Mouse (Mus musculus): Measurements from ENCODE around the gene Trpm3. TPM values are rescaled to one million over a fixed set of nuclear protein-coding genes. Genes with fewer than 3 reads are reported as not detected.

Gene Trpm3
- polyA plus RNA-seq, 1 experiment, result 53.1 TPM

GRCm38 (mm10) chr19:22692553-22692952, 553.7 kb downstream of the Trpm3 start:
- H3K27me3 ChIP-seq (ENCODE audit: control insufficient read depth, insufficient read depth, low read length), result no peaks in the 10 kb centered on the region
- H3K4me3 ChIP-seq (replicated peaks; ENCODE audit: insufficient read depth, low read depth, low read length), result no peak overlapping the region
- peaks cover 5% of the 10 kb centered on the region; the same call in 1 of the 2 replicates for H3K4me1 ChIP-seq (ENCODE audit: control insufficient read depth, insufficient read depth, low read length)
- no peak for DNase-seq
- no peak overlapping the region for H3K27ac ChIP-seq (ENCODE audit: insufficient read depth, low read length)
- WGBS, result 34% methylated on average over 4 of the region's 4 CpGs
- TF ChIP-seq POLR2A (IDR thresholded peaks at IDR 0.05; ENCODE audit: borderline replicate concordance, insufficient read depth, low read length) (no peak), CTCF (IDR thresholded peaks at IDR 0.05; ENCODE audit: borderline replicate concordance, insufficient read depth, low read depth, low read length) (no peak)

GRCm38 (mm10) chr19:22692956-22693355, 554.1 kb downstream of the Trpm3 start:
- Histone ChIP-seq H3K4me1 (ENCODE audit: control insufficient read depth, insufficient read depth, low read length) (peaks cover 5% of the 10 kb centered on the region; the same call in 1 of the 2 replicates), H3K27ac (ENCODE audit: insufficient read depth, low read length) (no peak overlapping the region), H3K4me3 (replicated peaks; ENCODE audit: insufficient read depth, low read depth, low read length) (no peak overlapping the region), H3K27me3 (ENCODE audit: control insufficient read depth, insufficient read depth, low read length) (no peaks in the 10 kb centered on the region)
- DNase-seq, result no peak
- WGBS, result 82% methylated on average over 5 of the region's 5 CpGs
- no peak for TF ChIP-seq POLR2A (IDR thresholded peaks at IDR 0.05; ENCODE audit: borderline replicate concordance, insufficient read depth, low read length)
- TF ChIP-seq CTCF (IDR thresholded peaks at IDR 0.05; ENCODE audit: borderline replicate concordance, insufficient read depth, low read depth, low read length), result no peak

GRCm38 (mm10) chr19:22695423-22695822, 556.6 kb downstream of the Trpm3 start:
- H3K27ac ChIP-seq (ENCODE audit: insufficient read depth, low read length), result no peak overlapping the region
- no peak for DNase-seq
- H3K4me3 ChIP-seq (replicated peaks; ENCODE audit: insufficient read depth, low read depth, low read length), result no peak overlapping the region
- TF ChIP-seq CTCF (IDR thresholded peaks at IDR 0.05; ENCODE audit: borderline replicate concordance, insufficient read depth, low read depth, low read length), result no peak
- TF ChIP-seq POLR2A (IDR thresholded peaks at IDR 0.05; ENCODE audit: borderline replicate concordance, insufficient read depth, low read length), result no peak
- H3K4me1 ChIP-seq (ENCODE audit: control insufficient read depth, insufficient read depth, low read length), result peaks cover 5% of the 10 kb centered on the region; the same call in 1 of the 2 replicates
- 48% methylated on average over 2 of the region's 2 CpGs for WGBS
- H3K27me3 ChIP-seq (ENCODE audit: control insufficient read depth, insufficient read depth, low read length), result no peaks in the 10 kb centered on the region

- no peak for DNase-seq
- TF ChIP-seq POLR2A (IDR thresholded peaks at IDR 0.05; ENCODE audit: borderline replicate concordance, insufficient read depth, low read length) (no peak), CTCF (IDR thresholded peaks at IDR 0.05; ENCODE audit: borderline replicate concordance, insufficient read depth, low read depth, low read length) (no peak)
- no peak overlapping the region for H3K27ac ChIP-seq (ENCODE audit: insufficient read depth, low read length)
- no peaks in the 10 kb centered on the region for H3K27me3 ChIP-seq (ENCODE audit: control insufficient read depth, insufficient read depth, low read length)
- H3K4me1 ChIP-seq (ENCODE audit: control insufficient read depth, insufficient read depth, low read length), result peaks cover 5% of the 10 kb centered on the region; the same call in 1 of the 2 replicates
- H3K4me3 ChIP-seq (replicated peaks; ENCODE audit: insufficient read depth, low read depth, low read length), result no peak overlapping the region
- WGBS, result 87% methylated on average over 4 of the region's 4 CpGs
These were observed 559.9 kb downstream of the Trpm3 start for GRCm38 (mm10) chr19:22698737-22699136.

- 0 out of 2 replicates have a peak overlapping the region, but pooled peaks have one; percentile 21 for H3K27ac ChIP-seq (ENCODE audit: insufficient read depth, low read length)
- no peak for TF ChIP-seq CTCF (IDR thresholded peaks at IDR 0.05; ENCODE audit: borderline replicate concordance, insufficient read depth, low read depth, low read length)
- no peak for TF ChIP-seq POLR2A (IDR thresholded peaks at IDR 0.05; ENCODE audit: borderline replicate concordance, insufficient read depth, low read length)
- H3K27me3 ChIP-seq (ENCODE audit: control insufficient read depth, insufficient read depth, low read length), result no peaks in the 10 kb centered on the region
- 51% methylated on average over 5 of the region's 5 CpGs for WGBS
- H3K4me3 ChIP-seq (replicated peaks; ENCODE audit: insufficient read depth, low read depth, low read length), result no peak overlapping the region
- no peak for DNase-seq
- peaks cover 7% of the 10 kb centered on the region; the same call in 1 of the 2 replicates for H3K4me1 ChIP-seq (ENCODE audit: control insufficient read depth, insufficient read depth, low read length)
These were observed 562.2 kb downstream of the Trpm3 start for GRCm38 (mm10) chr19:22700871-22701651.

GRCm38 (mm10) chr19:22703876-22704275, 565.0 kb downstream of the Trpm3 start:
- WGBS, result 54% methylated on average over 6 of the region's 6 CpGs
- Histone ChIP-seq H3K27me3 (ENCODE audit: control insufficient read depth, insufficient read depth, low read length) (no peaks in the 10 kb centered on the region), H3K4me3 (replicated peaks; ENCODE audit: insufficient read depth, low read depth, low read length) (no peak overlapping the region), H3K4me1 (ENCODE audit: control insufficient read depth, insufficient read depth, low read length) (peaks cover 7% of the 10 kb centered on the region; the same call in 1 of the 2 replicates), H3K27ac (ENCODE audit: insufficient read depth, low read length) (no peak overlapping the region)
- TF ChIP-seq POLR2A (IDR thresholded peaks at IDR 0.05; ENCODE audit: borderline replicate concordance, insufficient read depth, low read length) (no peak), CTCF (IDR thresholded peaks at IDR 0.05; ENCODE audit: borderline replicate concordance, insufficient read depth, low read depth, low read length) (no peak)
- DNase-seq, result no peak

GRCm38 (mm10) chr19:22705414-22705813, 566.6 kb downstream of the Trpm3 start:
- H3K27ac ChIP-seq (ENCODE audit: insufficient read depth, low read length), result no peak overlapping the region
- no peaks in the 10 kb centered on the region for H3K27me3 ChIP-seq (ENCODE audit: control insufficient read depth, insufficient read depth, low read length)
- peaks cover 7% of the 10 kb centered on the region; the same call in 1 of the 2 replicates for H3K4me1 ChIP-seq (ENCODE audit: control insufficient read depth, insufficient read depth, low read length)
- H3K4me3 ChIP-seq (replicated peaks; ENCODE audit: insufficient read depth, low read depth, low read length), result no peak overlapping the region
- TF ChIP-seq CTCF (IDR thresholded peaks at IDR 0.05; ENCODE audit: borderline replicate concordance, insufficient read depth, low read depth, low read length) (no peak), POLR2A (IDR thresholded peaks at IDR 0.05; ENCODE audit: borderline replicate concordance, insufficient read depth, low read length) (no peak)
- DNase-seq, result no peak

GRCm38 (mm10) chr19:22719027-22719426, 580.2 kb downstream of the Trpm3 start:
- 50% methylated on average over 2 of the region's 2 CpGs for WGBS
- TF ChIP-seq CTCF (IDR thresholded peaks at IDR 0.05; ENCODE audit: borderline replicate concordance, insufficient read depth, low read depth, low read length) (no peak), POLR2A (IDR thresholded peaks at IDR 0.05; ENCODE audit: borderline replicate concordance, insufficient read depth, low read length) (no peak)
- H3K4me3 ChIP-seq (replicated peaks; ENCODE audit: insufficient read depth, low read depth, low read length), result no peak overlapping the region
- H3K4me1 ChIP-seq (ENCODE audit: control insufficient read depth, insufficient read depth, low read length), result no peaks in the 10 kb centered on the region
- no peak overlapping the region for H3K27ac ChIP-seq (ENCODE audit: insufficient read depth, low read length)
- no peaks in the 10 kb centered on the region for H3K27me3 ChIP-seq (ENCODE audit: control insufficient read depth, insufficient read depth, low read length)
- peak in 1 of 2 experiments; percentile 63 for DNase-seq

Data from cerebellum, adult 2 months (tissue).